ENCODE assay signal across 9 mouse cellular contexts in genomic region chr3:95686492-95687167, GRCm38 (mm10). TPM values are rescaled to one million over a fixed set of nuclear protein-coding genes. Genes with fewer than 3 reads are reported as not detected.
DNase-seq lines count a peak whose midpoint lies in the region; ATAC-seq and TF ChIP-seq lines count a peak whose summit lies in the region.
"Had no signal": no experiment of that assay in that cellular context is flagged by ENCODE, and none has a peak within 500 bp of the region (broad histone marks: within the 10 kb centered on the region; RNA-seq: fewer than 3 reads in every experiment).

No protein-coding gene starts in this region.

- no peaks in the 10 kb centered on the region for H3K36me3 ChIP-seq in lung, embryonic 14.5 days (ENCODE audit: insufficient read depth)
- H3K36me3 ChIP-seq in forebrain, postnatal 0 days (ENCODE audit: insufficient read depth) = no peaks in the 10 kb centered on the region
- H3K36me3 ChIP-seq in neural tube, embryonic 12.5 days = peaks cover 5% of the 10 kb centered on the region; the same call in 1 of the 2 replicates

- 32% methylated on average over 10 of the region's 10 CpGs for WGBS in lung, embryonic 14.5 days
- 53% methylated on average over 10 of the region's 10 CpGs for WGBS in forebrain, postnatal 0 days
- 43% methylated on average over 10 of the region's 10 CpGs for WGBS in neural tube, embryonic 12.5 days

- no peaks in the 10 kb centered on the region for H3K27me3 ChIP-seq in lung, embryonic 14.5 days (ENCODE audit: insufficient read depth, low read length)
- H3K27me3 ChIP-seq in forebrain, postnatal 0 days (ENCODE audit: insufficient read depth, low read length) = no peaks in the 10 kb centered on the region
- peaks cover 6% of the 10 kb centered on the region; the same call in 1 of the 2 replicates for H3K27me3 ChIP-seq in neural tube, embryonic 12.5 days (replicated peaks)
- H3K27me3 ChIP-seq: Patski had no signal

- H3K9me3 ChIP-seq in lung, embryonic 14.5 days (ENCODE audit: low read depth, low read length) = no peaks in the 10 kb centered on the region
- H3K9me3 ChIP-seq in forebrain, postnatal 0 days (ENCODE audit: low read length) = no peaks in the 10 kb centered on the region
- no peaks in the 10 kb centered on the region for H3K9me3 ChIP-seq in neural tube, embryonic 12.5 days

- TF ChIP-seq CTCF in lung, embryonic 14.5 days (IDR thresholded peaks at IDR 0.05; ENCODE audit: low read depth) = no peak
- TF ChIP-seq CTCF in forebrain, postnatal 0 days (IDR thresholded peaks at IDR 0.05; ENCODE audit: low read depth) = no peak

- H3K4me2 ChIP-seq in lung, embryonic 14.5 days = peak overlapping the region; percentile 91
- H3K4me2 ChIP-seq in forebrain, postnatal 0 days (ENCODE audit: low read depth) = peak overlapping the region; percentile 85
- peak overlapping the region; percentile 84 for H3K4me2 ChIP-seq in neural tube, embryonic 12.5 days (replicated peaks)

- H3K27ac ChIP-seq in lung, embryonic 14.5 days (ENCODE audit: low read depth) = peak overlapping the region; percentile 88
- H3K27ac ChIP-seq in forebrain, postnatal 0 days (ENCODE audit: low read depth, low read length) = no peak overlapping the region
- H3K27ac ChIP-seq in neural tube, embryonic 12.5 days = no peak overlapping the region

- no peak for DNase-seq in lung, embryonic 14.5 days
- no peak for DNase-seq in lung, postnatal 36 days
- DNase-seq in forebrain, postnatal 0 days = no peak
- peak; percentile 11 for DNase-seq in induced T-regulatory cell, adult 2 months (ENCODE audit: low read depth)
- no peak for DNase-seq in B cell, adult 2 months
- DNase-seq in layer of hippocampus, adult 9-11 months = no peak
- DNase-seq in cerebellum, adult 9-10 months = no peak

- H3K4me3 ChIP-seq in lung, embryonic 14.5 days (ENCODE audit: low read depth, low read length) = peak overlapping the region; percentile 48; the same call in 1 of the 2 replicates
- no peak overlapping the region for H3K4me3 ChIP-seq in forebrain, postnatal 0 days (ENCODE audit: low read depth, low read length)
- H3K4me3 ChIP-seq in neural tube, embryonic 12.5 days = no peak overlapping the region

- peaks cover 22% of the 10 kb centered on the region for H3K4me1 ChIP-seq in lung, embryonic 14.5 days (ENCODE audit: insufficient read depth)
- H3K4me1 ChIP-seq in forebrain, postnatal 0 days (ENCODE audit: insufficient read depth) = peaks cover 10% of the 10 kb centered on the region; the same call in 1 of the 2 replicates
- H3K4me1 ChIP-seq in neural tube, embryonic 12.5 days = peaks cover 27% of the 10 kb centered on the region

- H3K9ac ChIP-seq in lung, embryonic 14.5 days = peak overlapping the region; percentile 64; the same call in 1 of the 2 replicates
- no peak overlapping the region for H3K9ac ChIP-seq in forebrain, postnatal 0 days
- H3K9ac ChIP-seq in neural tube, embryonic 12.5 days = 0 out of 2 replicates have a peak overlapping the region, but pooled peaks have one; percentile 61

- peak; percentile 10; the same call in 1 of the 2 replicates for ATAC-seq in lung, embryonic 14.5 days (ENCODE audit: insufficient read depth)
- no peak for ATAC-seq in forebrain, postnatal 0 days
- peak; percentile 44 for ATAC-seq in neural tube, embryonic 12.5 days (ENCODE audit: low FRiP score, low read depth)

RNA-seq across cellular contexts. Expression of gene Adamtsl4, which starts 1.1 kb away (rescaled TPM):
- 1.6 and 4.0 TPM in 2 replicates for polyA plus RNA-seq in lung, embryonic 14.5 days (2014; fragmentation: Nextera tagmentation; extraction: Ambion mirVana)
- 0.81 and 1.8 TPM in 2 replicates for total RNA-seq in forebrain, postnatal 0 days (2014; rRNA removed)
- polyA plus RNA-seq in forebrain, postnatal 0 days (2015; fragmentation: Nextera tagmentation; extraction: Ambion mirVana) = 0.67 and 2.0 TPM in 2 replicates
- 0.96 and 1.3 TPM in 2 replicates for polyA plus RNA-seq in neural tube, embryonic 12.5 days (2016; fragmentation: Nextera tagmentation; extraction: Ambion mirVana)

RNA-seq across cellular contexts. Expression of gene Mcl1, which starts 28.0 kb away (rescaled TPM):
- 82.3 and 83.2 TPM in 2 replicates for polyA plus RNA-seq in lung, embryonic 14.5 days (2014; fragmentation: Nextera tagmentation; extraction: Ambion mirVana)
- 131 and 137 TPM in 2 replicates for total RNA-seq in forebrain, postnatal 0 days (2014; rRNA removed)
- polyA plus RNA-seq in forebrain, postnatal 0 days (2015; fragmentation: Nextera tagmentation; extraction: Ambion mirVana) = 42.9 and 46.6 TPM in 2 replicates
- 87.0 and 91.1 TPM in 2 replicates for polyA plus RNA-seq in neural tube, embryonic 12.5 days (2016; fragmentation: Nextera tagmentation; extraction: Ambion mirVana)

RNA-seq across cellular contexts. Expression of gene Ecm1, which starts 52.7 kb away (rescaled TPM):
- polyA plus RNA-seq in lung, embryonic 14.5 days (2014; fragmentation: Nextera tagmentation; extraction: Ambion mirVana) = 23.5 and 27.7 TPM in 2 replicates
- total RNA-seq in forebrain, postnatal 0 days (2014; rRNA removed) = 3.3 and 4.8 TPM in 2 replicates
- 8.3 and 8.7 TPM in 2 replicates for polyA plus RNA-seq in forebrain, postnatal 0 days (2015; fragmentation: Nextera tagmentation; extraction: Ambion mirVana)
- 18.8 and 19.8 TPM in 2 replicates for polyA plus RNA-seq in neural tube, embryonic 12.5 days (2016; fragmentation: Nextera tagmentation; extraction: Ambion mirVana)
